Mouse (Mus musculus) megakaryocyte, embryonic 14.5 days (primary cell): Measurements from ENCODE around the gene Cpe.

ENCODE experiments used
- FLI1 ChIP-seq: IDR thresholded peaks from 2 replicates; pipeline ENCODE4 v1.6.1; 2012; ENCODE audit warnings: low read length, inconsistent platforms, mixed read lengths
- GATA1 ChIP-seq: IDR thresholded peaks from 3 replicates; pipeline ENCODE4 v1.6.1; 2012; ENCODE audit warnings: mixed read lengths, low read length, inconsistent platforms, borderline replicate concordance

DNA sequence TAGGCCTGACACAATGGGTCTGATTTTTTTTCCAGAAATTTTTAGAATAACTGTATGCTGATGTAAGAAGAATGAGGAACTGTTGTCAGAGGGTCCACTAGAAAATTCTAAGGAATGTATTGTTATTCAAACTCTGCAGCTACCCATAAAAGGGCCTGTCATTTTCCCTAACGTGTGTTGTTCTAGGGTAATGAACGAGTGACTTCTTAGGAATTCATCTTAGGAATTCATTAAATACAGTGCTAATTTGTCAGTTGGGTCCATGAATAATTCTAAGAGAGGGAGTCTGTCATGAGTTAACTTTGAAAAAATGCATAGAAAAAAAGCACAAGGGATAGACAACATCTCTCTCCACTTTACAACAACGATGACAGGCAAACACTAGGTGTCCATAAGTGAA is 110.0 kb downstream of the Cpe start:
- TF ChIP-seq GATA1: no peak
- TF ChIP-seq FLI1: no peak
